Mouse (Mus musculus) thymus, adult 2 months (tissue): ENCODE results near the gene Dgcr2.

Source experiments
- CTCF ChIP-seq: fragments of 200-500 bp; IDR thresholded peaks from 2 replicates; pipeline ENCODE4 v1.5.1; 2012; ENCODE audit warnings: mild to moderate bottlenecking, control low read depth, low read length, moderate library complexity, borderline replicate concordance; ENCODE audit not compliant: control insufficient read depth, poor library complexity, insufficient read depth; ENCODE audit errors: extremely low read depth
- POLR2A ChIP-seq: fragments of 200-500 bp; IDR thresholded peaks from 2 replicates; pipeline ENCODE4 v1.6.1; 2012; ENCODE audit warnings: mild to moderate bottlenecking, low read length, control low read depth, moderate library complexity; ENCODE audit not compliant: control insufficient read depth, poor library complexity, insufficient read depth; ENCODE audit errors: extremely low read depth

- TF ChIP-seq POLR2A, result no peak
- no peak for TF ChIP-seq CTCF
Observed at GRCm38 (mm10) chr16:17831781-17832180, 66.6 kb downstream of the Dgcr2 start.
